Mouse (Mus musculus): Measurements from ENCODE around the gene Smyd3. TPM values are rescaled to one million over a fixed set of nuclear protein-coding genes. Genes with fewer than 3 reads are reported as not detected.

The Smyd3 gene
- total RNA-seq, 2 experiments from 2014 or later: 13.6 to 14.0 TPM

DNA sequence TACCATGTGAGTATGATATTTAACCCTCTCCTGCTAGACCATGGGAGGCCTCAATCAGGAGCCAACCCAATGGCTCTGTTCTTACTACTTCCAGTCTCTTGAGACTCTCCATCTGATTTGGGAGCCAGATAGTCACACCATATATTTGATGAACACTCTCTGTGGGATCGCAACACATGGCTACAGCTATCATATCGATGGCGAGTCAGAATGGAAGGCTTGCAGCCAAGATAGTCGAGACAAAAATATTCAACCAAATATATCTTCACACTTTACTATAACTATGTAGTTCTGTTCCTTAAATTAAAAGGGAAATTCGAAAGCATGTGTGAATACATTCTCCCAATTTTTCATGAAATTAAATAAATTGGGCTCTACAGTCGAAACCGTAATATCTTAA lies 132.2 kb downstream of the Smyd3 start:
- DNase-seq (ENCODE audit: low spot score in 2 of 2): no peak

DNA sequence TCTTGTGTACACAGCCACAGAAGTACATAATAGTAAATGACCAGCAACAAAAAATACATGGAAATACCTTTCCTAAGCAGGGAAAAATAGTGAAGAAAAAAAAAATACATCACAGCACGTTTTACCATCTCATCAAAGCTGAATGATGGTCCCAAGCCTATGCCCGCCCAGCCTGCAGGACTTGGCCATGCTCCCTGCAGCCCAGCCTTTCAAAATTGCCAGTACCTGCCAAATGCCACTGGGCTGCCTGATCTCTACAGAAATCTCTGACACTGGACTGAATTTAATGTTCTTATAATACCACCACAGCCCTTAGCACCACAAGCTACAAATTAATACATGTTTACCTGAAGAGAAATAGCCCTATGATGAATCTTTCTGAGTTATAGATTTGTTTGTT lies 133.5 kb downstream of the Smyd3 start:
- DNase-seq (ENCODE audit: low spot score in 2 of 2): no peak

DNA sequence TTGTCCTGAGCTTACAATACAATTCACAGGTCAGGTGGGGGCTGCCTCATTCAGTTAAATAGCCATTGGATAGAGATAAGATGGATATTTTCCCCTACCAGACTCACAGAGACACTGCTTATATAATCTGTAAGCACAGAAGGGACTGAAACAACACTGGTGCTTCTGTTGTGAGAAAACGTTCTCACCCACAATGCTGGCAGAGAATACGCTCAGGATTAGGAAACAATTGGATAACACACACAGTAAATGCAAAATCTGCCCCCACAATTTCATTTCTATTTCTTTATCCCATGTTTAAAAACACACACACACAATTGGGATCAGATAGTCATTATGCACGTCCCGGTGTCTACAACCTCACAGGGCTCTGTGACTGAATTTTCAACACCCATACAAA lies 139.7 kb downstream of the Smyd3 start:
- DNase-seq (ENCODE audit: low spot score in 2 of 2): no peak

DNA sequence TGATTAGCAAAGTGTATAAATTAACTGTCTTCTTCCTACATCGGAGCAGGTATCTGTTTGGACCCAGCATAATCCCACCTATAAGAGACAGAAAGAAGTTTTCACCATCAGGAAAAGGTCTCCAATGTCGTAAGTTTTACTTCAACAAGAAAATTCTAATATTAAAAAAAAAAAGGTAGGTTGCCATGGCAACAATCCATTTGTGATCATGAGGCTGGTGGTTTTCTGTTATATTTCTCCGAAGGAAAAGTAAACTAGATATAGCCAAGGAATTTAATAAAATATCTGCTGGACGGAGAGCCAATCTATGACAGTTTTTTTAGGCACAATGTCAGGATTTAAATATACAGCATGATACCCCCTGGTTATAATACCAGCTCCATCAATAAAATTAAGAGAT lies 142.9 kb downstream of the Smyd3 start:
- DNase-seq (ENCODE audit: low spot score in 2 of 2): no peak

DNA sequence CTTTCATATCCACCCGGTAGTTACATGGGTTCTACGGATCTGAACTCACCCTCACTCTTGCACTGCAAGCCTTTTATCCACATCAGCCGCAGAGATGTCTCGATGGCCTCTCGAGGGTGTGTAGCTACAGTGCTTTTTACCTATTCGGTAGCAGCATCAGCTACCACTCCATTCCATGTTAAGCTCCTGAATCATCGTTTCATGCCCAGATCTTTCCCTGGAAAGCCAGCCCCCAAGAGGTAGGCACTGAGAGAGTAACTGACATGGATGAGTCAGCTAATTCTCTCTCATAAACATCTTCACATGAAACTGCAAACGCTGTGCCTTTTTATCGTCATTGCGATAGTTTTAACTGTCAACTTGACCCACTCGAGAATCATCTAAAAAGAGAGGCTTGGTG lies 143.9 kb downstream of the Smyd3 start:
- DNase-seq (ENCODE audit: low spot score in 2 of 2): no peak

DNA sequence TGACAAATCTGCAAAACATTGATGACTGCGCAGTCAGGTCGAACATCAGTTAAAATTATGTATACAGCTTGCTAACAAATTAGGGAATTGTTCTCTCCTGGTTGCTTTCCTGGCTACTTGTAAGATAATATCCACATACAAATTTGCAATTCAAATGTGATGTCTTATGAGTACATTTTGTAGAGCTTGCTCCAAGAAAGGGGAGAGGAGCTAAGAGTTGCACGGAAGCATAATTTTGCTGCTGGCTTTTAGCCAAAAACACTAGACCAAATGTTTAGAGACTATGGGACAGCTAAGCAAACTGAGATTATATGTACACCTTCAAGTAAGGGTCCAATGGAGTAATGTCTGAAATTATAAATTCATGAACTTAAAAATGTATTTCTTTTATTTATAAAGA lies 146.7 kb downstream of the Smyd3 start:
- no peak for DNase-seq (ENCODE audit: low spot score in 2 of 2)

DNA sequence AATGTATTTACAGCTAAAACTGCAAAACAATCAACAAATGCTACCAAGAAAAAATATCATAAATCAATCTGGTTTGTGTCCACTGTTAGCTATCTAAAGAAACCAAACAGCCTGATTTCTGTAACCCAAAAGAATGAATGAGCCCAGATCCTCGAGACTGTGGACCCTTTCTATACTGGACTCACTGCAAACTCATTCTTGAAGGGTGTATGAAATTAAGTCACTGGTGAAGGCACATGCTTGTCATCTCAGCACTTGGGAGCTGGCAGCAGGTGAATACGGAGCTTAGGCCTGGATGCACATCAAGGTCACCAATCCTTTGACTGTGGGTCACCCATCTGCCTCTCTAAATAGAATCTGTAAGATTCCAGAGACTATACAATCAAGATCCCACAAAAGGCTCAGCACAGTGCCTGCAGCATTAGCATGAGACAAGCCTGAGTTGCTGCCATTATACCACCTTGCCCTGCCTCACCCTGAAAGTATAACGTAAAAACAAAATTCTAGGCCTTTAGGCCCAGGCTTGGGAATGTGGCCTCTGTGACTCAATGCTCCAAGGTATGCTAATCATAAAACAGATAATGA lies 149.3 kb downstream of the Smyd3 start:
- DNase-seq (ENCODE audit: low spot score in 2 of 2): no peak

DNA sequence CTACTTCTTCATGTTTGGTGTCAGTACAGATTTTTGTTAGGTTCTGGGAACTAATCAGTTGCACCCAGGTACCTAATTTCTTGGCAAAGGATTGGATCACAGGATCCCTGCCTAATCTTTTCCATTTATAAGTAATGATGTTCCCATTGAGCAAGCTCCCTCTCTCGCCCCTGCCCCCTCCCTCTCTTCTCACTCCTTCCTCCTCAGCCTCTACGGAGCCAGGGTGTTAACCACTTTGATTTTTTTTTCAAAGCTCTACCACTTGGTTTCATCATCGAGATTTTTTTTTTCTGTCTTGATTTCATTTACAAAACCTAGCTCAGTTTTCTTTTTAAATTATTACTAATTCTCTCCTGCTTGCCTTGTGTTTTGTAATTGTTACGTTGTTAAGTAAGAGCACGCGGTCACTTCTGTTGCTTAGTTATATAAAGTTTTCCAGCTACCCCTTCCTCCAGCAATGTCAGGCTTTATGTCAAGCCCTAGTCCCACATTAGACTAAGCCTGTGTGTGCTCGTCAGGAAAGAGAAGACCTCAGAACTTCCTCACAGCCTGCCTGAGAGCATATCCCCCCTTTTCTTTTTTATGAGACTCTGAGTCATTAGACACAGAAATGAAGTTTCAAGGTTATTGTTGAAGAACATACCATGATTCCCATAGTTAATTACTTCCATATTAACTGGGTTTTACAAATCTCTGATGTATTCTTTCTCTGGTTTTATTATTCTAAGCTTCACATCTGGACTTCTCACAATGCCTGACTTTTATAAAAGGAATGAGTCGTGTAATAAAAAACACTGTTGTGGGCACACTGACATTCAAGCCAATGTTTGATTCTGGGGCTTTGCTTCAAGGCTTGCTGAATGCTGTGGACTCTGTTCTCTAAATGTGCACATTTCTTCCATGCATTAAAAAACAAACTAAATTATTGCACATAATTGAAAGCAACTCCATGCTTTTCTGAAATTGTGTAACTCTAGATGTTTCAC lies 156.1 kb downstream of the Smyd3 start:
- no peak for DNase-seq (ENCODE audit: low spot score in 2 of 2)

DNA sequence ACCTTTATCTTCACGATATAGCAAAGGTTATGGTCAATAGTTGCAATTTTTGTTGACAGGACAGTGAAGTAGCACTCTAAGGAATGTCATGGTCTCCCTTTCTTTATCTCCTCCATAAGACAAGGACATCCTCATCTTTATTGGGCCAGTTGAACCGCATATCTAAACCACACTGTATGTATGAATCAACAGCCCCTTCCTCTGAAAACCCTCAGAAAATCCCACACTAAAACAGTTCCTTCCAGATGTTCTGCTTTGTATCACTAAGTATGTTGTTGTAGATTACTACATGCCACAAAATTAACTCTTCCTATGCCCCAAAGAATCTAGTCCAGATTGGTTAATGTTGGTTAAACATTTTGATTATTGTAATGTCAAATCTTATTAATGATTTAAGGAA lies 160.7 kb downstream of the Smyd3 start:
- no peak for DNase-seq (ENCODE audit: low spot score in 2 of 2)

DNA sequence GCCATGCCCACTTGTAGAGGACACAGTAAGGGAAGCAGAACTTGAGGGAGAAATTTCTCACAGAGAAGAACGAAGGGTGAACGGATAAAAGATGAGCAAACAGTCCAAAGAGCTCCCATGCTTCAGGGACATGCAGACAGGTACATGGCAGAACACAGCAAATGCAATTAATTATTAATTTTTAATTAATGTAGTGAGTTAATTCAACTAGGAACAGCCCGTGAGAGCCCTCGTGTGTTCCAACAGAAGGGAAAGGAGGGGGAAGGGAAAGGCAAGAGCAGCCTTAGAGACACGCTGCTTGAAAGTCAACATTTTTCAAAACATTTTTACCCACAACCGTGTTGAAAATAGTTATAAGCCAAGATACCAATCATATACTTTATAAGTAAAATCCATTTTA lies 163.6 kb downstream of the Smyd3 start:
- DNase-seq (ENCODE audit: low spot score in 2 of 2): no peak

DNA sequence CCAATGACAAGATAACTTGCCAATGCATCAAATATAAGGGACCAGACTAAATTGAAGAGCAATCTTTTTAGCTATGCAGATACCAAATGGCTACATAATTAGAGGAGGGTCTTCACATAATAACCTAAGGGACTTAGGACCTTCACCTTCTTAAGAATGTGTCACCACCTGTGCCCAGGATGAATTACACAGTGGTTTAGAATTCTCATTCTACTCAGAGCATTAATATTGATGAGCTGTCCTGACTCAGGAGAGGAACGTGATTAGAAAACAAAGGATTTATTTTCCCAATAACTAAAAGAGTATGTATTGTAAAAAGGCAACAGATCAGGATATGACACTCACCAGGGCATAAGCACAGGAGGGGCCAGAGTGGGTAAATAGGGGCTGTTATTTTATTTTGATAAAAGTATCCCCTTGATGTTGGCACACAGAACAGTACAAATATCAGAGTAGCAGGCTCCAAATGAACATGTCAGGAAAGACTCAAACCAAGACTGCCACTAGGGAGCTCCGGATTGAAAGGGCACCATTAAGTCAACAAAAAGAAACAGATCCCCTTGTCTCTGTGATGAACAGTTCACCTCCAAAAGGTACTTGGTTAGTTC lies 172.4 kb downstream of the Smyd3 start:
- DNase-seq (ENCODE audit: low spot score in 2 of 2): no peak

DNA sequence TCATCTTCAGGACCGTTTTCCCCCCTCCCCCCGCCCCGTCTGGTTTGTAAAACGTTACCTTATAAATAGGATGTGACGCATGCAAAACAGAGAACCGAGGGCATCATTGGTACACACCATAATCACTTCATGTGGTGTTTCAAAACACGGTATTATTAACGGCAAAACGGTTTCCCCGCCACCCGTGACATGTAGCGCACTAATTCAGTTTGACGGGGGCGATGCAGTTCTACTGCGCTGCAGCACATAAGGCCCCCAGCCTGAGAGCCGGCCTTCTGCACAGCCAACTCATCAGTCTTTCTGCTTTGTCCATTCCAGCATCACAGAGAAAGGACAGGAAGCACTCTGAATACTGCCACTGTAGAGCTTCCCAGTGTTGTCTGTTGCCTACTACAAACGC lies 174.4 kb downstream of the Smyd3 start:
- no peak for DNase-seq (ENCODE audit: low spot score in 2 of 2)

DNA sequence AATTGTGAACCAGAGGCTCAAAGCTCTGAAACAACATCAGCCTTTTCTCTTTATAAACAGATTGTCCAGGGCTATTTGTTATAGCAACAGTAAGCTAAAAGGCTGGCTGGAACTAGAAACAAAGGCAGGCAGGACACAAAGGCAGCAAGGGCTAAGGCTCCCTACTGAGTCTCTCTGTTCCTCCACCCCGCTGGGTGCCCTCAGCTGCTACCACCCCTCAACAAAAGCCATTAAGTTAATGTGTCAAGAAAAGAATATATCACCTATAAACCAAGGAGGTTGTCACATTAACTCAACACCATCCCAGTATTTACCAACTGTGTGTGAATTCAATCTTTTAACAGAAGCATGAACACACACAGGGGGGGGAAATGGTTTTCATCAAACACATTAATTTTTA lies 176.3 kb downstream of the Smyd3 start:
- no peak for DNase-seq (ENCODE audit: low spot score in 2 of 2)

DNA sequence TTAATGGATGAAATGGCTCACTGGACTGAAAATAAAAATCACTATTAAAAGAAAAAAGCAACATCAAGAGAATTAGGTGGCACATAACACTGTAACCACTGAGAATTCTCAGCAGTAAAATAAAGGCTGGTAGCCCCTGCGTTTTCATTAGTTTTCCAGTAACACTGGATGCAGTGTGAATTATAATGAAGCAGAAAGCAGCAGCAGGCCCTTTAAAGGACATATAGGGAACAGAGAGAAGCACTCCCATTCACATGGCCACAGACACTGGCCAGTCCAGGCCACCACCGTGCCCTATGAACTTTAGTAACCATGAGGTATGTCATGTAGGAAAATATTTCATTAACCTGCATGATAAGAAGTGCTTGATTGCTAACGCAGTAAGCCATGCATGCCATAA lies 178.8 kb downstream of the Smyd3 start:
- no peak for DNase-seq (ENCODE audit: low spot score in 2 of 2)

DNA sequence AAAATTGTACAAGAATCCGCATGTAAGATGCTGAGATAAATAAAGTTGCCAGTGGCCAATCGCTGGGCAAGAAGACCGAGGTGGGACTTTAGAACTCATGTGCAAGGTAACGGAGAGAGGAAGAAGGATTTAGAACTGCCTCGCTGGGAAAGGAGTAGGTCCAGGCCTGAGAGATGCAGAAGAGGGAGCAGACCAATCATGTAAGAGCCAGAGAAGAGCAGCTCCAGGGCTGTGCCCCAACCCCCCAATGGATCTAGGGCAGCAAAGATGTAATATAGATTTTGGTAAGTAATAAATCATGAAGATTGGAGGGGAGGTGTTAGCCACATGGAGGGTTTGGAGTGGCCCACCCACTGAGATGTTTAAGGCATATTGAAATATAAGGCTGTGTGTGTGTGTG lies 180.3 kb downstream of the Smyd3 start:
- no peak for DNase-seq (ENCODE audit: low spot score in 2 of 2)

DNA sequence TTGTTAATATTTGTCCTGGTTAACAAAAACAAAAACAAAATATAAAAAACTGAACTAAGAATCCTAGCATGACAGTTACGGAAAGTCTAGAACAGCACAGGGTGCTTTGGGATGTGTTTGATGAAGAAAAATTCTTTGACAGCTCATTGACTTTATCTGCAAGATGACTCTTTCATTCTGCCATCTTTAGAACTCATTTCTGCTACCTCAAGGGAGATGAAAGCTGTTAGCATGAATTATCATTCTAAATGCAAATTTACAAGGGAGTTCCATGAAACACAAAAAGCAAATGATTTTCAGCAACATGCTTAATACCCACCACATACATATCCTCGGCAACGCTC lies 190.9 kb downstream of the Smyd3 start:
- DNase-seq (ENCODE audit: low spot score in 2 of 2): no peak

DNA sequence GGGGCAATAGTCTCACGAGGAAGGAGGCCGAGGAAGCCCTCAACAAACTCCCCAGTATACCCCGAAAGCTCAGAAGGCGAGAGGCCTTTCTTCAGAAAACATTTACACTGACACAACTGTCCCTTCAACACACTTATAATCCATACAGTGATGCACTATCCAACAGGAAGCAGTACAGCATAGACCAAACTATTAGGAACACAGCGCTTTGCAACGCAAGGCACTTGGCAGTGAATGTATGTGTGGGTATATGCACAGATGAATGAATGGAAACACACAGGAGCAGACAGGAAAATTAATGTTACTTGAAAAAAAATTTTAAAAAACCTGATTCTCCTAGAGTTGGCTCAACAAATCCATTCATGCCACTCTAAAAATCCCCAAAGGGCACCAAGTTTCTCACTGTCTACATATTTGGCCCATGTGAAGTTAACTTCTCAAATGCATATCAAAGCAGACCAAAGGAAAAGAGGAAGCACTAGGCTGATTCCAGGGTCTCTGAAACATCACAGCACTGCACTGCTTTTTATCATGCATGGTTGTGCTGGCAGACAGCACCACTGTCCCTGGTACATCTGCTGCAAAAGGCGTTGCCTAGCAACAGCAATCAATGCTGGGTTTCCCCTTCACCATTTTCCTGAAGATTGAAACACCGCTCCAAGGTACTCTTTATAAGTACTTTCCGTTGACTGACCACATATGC lies 191.4 kb downstream of the Smyd3 start:
- no peak for DNase-seq (ENCODE audit: low spot score in 2 of 2)

DNA sequence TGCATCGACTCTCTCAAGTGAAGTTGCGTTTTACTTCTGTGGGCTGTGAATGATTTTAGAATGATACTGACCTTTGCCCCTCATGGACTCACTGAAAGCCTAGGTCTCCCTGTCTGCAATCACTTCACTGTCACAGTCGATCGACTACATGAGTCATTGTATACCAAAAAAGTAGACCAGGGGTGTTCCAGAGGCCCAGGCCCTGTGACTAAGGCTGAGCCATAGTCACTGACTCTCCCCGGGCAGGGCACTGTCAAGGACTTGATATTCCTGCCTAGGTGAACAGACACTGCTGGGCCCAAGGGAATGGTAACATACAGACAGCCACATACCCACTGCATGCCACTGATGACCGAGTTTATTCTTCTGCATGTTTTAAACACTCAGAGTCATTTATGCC lies 193.6 kb downstream of the Smyd3 start:
- no peak for DNase-seq (ENCODE audit: low spot score in 2 of 2)

DNA sequence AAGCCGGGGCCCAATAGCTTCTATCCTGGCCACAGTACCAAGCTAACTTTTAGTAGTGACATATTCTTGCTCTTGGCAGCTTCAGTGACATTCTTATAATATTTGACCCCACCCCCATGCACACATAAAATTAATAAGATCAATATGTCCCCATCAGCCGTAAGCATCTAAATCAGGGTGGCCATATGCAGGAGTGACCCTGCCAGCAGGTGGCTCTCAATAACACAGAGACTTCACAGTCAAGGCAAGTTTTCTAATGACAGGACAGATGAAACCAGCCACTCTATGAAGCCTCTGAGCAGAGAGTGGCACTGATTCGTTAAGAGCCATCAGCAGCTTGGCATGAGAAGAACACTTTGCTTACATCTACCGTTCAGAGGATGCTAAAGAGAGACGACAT lies 204.2 kb downstream of the Smyd3 start:
- DNase-seq (ENCODE audit: low spot score in 2 of 2): no peak

DNA sequence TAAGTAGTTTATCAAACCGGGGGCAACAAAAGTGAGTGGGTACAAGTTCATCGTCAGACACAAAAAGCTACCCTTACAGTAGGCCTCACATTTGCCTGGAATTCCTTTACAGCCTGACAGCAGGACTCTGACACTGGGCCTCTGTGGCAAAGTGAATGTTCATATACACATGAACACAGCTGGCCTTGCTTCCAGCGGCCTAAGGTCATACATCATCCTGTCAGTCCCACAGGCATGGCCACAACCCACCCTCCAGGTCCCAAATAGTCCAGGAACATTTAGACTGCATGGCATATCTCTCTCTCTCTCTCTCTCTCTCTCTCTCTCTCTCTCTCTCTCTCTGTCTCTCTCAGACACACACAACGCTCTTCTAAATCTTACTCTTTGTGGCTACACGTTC lies 208.4 kb downstream of the Smyd3 start:
- no peak for DNase-seq (ENCODE audit: low spot score in 2 of 2)

DNA sequence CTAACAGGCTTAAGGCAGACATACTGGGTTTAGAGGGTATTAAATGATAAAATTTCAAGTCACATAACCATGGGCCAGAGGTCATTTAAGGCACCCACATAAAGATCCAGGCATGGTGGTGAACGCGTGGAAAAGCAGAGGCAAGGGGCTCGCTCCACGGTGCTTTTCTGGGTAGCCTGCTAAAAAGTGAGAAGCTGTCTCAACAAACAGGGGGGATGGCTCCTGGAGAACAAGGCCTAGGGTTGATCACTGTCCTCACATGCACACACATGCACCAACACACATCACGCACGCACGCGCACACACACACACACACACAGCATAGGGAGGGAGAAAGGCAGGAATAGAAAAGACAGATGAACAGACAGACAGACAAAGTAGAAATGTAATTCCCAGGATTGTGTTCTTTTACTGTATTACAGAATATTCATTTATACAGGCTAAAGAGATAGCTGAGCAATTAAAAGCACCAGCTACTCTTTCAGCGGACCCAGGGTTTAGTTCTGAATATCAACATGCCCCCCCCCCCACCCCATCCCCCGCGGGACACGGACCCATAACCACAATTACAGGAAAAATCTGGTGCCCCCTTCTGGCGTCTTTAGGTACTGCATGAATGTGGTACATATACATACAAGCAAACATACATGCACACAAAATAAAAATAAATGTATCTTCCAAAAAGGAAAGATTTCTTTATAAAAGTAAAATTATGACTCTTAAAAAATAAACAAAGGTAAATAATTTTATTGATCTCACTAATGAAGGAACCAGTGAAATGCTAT lies 215.2 kb downstream of the Smyd3 start:
- no peak for DNase-seq (ENCODE audit: low spot score in 2 of 2)
